Mouse (Mus musculus) left cerebral cortex, postnatal 10 days (tissue): ENCODE data around the gene Cyp3a16. TPM values are rescaled to one million over a fixed set of nuclear protein-coding genes. Genes with fewer than 3 reads are reported as not detected.
"Not testable (repeated sequence)": the region's sequence is repeated elsewhere in the genome, so short reads cannot be mapped to it uniquely, and the experiment has no call there.

Experiments
- DNase-seq, 2 experiments: peaks; one replicate each; pipeline ENCODE4 v3.0.0; 2021 to 2022; ENCODE audit warnings: low spot score in 2 of 2, mixed read lengths in 1 of 2; ENCODE audit errors: extremely low spot score in 1 of 2
- intact Hi-C: fragments of 180-260 bp; cut with DNase I; formaldehyde crosslinking; loops from one replicate; pipeline ENCODE4 v1.15.1; 2025
- total RNA-seq, 2 experiments: library from RNA; stranded (reverse); gene quantifications; 2 replicates each; pipeline ENCODE4 v1.2.3; 2021

The Cyp3a16 gene
- not detected for total RNA-seq

DNA sequence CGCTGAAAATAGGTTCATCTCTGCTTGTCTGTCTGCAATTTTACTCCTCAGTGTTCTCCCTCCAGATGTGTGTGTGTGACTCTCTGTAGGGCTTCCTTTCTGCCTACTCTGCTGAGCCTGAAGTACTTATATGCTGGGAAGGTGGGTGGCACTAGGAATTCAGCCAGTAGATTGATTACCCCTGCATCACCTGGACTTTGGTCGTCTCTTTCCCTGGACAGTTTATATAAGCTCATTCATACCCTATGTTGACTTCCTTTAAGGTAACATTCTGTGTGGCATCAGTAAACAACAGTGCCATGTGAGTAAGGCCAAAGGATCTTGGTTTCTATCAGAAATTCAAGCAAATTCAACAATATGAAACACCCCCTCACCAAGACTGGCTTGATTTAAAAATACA lies at the start of gene Cyp3a16:
Cyp3a16 (minus strand) TSS at position 101 of the 400 bp plus-strand sequence.
- intact Hi-C loops, DNase-seq: not testable (repeated sequence)

DNA sequence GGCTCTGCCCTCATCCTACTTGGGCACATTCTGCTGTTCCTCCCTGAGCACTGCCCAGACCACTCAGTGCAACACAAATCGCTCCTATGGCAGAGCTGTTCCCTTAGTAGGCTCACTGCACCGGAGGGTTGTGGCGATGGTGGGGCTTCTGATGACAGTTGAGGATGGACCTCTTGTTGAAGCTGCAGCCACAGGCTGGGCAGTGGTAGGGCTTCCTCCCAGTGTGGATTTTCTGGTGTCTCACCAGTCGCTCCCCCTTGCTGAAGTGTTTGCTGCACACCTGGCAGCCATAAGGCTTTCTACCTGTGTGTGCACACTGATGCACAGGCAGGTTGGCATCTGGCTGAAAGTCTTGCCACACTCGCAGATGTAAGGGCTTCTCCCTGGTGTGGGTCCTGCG lies 20.8 kb upstream of the Cyp3a16 start:
- DNase-seq = no peak
- intact Hi-C loops = no loop called here

DNA sequence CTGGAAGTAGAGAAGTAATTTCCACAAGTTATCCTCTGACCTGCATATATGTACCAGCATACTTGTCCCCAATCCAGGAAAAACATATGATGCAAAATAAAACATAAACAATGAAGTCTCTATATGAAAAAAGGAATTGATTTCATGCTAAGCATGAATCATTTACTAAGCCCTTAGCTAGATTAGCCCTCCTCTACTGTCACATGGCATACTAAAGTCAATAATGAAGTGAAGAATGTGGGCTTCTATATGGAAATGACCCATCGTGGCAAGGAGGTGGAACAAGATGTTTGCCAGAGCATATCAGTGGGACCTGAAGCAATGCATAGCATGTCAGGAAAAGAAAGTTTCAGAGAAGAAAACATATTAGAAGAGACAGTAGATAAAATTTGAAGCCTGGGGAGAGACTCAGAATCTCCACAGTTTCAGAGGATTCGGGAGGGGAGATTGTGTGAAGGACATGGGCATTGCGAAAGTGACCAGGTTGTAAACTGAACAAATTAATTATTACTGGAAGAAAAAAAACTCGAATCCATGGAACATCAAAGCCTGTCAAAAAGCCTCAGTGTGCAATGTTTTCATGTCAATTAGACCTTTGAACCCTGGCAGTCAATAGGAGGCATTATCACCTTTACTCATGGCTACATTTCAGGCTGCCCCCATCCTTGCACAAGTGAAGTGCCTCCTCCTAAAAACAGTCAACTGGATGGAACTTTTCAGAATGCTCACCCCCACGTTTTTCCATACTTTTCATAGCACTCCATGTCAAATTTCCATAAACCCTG lies 5.0 kb downstream of the Cyp3a16 start:
- intact Hi-C loops = no loop called here
- no peak for DNase-seq

DNA sequence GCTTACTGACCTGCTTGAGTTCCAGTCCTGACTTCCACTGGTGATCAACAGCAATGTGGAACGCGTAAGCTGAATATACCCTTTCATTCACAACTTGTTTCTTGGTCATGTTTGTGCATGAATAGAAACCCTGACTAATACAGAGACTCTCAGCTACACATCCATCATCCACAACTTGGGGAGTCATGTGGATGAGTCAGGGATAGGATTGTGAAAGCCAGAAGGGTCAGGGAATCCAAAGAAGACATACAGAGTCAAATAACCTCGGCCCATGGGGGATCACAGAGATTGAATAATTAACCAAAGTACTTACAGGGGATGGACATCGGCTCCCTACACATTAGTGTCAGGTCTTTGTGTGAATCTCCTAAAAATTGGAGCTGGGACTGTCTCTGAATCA lies 7.2 kb downstream of the Cyp3a16 start:
- intact Hi-C loops = no loop called here
- DNase-seq = no peak

DNA sequence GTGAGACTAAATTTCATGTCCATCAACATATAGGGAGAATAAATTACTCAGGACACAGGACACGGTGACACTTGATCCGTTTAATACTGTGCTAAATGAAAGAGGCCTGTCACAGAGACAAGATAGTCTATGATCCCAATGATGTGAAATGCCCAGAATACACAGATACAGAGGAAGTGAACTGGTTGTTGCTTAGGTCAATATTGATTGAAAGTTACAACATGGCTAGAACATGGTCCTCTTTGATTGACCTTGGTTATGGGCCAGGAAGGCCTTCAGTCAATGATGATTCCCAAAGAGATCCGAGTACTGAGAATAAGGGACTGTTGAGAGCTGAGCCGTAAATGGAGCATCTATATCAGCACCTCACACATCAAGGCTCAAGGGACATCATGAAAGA lies 15.1 kb downstream of the Cyp3a16 start:
- intact Hi-C loops = no loop called here
- DNase-seq = no peak

DNA sequence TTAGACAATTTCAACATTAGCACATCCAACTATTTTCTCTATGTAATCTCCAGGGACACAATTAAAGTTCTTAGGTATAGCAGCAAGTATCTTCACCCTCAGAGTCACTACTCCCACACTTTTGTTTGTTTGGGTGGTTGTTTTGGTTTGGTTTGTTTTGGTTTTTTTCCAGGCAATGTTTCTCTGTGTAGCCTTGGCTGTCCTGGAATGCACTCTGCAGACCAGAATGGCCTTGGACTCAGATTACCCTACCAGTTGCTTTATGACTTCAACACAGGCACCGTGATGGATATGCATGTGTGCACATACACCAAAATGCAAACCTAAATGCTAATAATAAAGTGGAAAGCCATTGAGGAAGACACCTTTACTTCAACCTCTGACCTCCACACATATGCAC lies 35.8 kb downstream of the Cyp3a16 start:
- intact Hi-C loops = no loop called here
- no peak for DNase-seq

DNA sequence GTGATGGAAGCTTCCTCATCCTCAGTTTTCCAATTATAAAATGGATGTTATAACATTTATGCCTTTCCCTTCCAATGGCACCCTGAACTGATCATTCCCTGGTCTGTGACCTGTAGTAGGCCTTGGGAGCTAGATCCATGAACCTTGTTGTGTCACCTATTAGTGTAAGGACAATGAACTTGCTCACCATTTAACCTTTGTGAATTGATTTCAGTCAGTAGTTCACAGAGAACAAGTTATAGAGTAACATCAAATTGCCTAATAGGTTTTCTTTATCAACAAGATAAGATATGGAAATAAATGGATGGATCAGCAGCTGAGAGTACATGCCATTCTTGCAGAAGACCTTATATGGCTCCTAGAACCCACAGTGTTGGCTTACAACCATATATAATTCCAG lies 38.5 kb downstream of the Cyp3a16 start:
- intact Hi-C loops = no loop called here
- DNase-seq = no peak

DNA sequence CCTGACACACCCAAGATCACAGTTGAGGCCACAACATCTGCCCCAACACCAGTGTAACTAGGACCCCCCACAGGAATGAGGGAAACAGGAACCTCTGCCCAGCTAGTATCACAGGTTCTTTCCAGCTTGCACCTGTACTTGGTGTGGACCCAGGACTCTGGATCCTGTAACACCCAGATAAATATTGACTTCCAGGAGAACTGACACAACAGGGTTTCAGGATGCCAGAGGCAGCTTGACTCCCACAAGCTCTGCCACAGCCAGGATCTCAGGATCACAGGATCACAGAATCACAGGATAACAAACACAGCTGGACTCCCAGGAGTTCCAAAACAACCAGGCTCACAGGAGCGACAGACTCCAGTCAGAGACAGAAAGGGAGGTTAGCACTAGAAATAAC lies 47.2 kb downstream of the Cyp3a16 start:
- no peak for DNase-seq
- intact Hi-C loops = no loop called here

DNA sequence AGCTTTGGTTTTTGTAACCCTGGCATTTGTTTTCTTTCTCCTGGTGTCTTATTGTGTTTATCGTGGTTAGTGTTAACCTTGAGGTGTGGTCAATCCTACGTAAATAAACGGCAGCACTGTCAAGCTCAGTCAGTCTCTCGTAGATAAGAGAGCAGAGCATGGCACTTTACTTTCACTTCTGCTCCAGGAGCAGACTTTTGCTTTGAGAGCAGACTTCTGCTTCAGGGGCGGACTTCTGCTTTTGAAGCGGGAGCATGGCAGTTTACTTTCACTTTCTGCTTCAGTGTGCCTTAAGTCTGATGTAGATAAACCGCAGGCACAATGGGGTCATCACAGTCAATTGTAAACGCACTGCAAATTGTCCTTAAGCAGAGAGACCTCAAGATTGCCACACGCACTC lies 54.1 kb downstream of the Cyp3a16 start:
- intact Hi-C loops, DNase-seq: not testable (repeated sequence)

Other genes with a start within 250 kb of the Cyp3a16 start
- gene Zfp655, start 238.0 kb downstream of the Cyp3a16 start, total RNA-seq = 10 to 100 TPM; 24.8 to 27.9 TPM
- gene Zscan25, start 189.2 kb downstream of the Cyp3a16 start, total RNA-seq = 10 to 100 TPM; 13.9 to 17.1 TPM
- under 1 TPM in 1 of 2 experiments, not detected in 1; 0.17 TPM for gene Cyp3a57, start 124.4 kb downstream of the Cyp3a16 start, total RNA-seq
- not detected for gene Cyp3a41b, start 115.0 kb upstream of the Cyp3a16 start, total RNA-seq